Mouse (Mus musculus) ES-Bruce4 (cell line): ENCODE data around the gene Mbd6. TPM values are rescaled to one million over a fixed set of nuclear protein-coding genes. Genes with fewer than 3 reads are reported as not detected.

Experiments
- H3K27ac ChIP-seq: 2 replicates; pipeline ENCODE4 v1.5.1; 2012; ENCODE audit warnings: low read length, inconsistent platforms; ENCODE audit not compliant: insufficient read depth
- H3K27me3 ChIP-seq: 2 replicates; pipeline ENCODE4 v1.6.1; 2012; ENCODE audit warnings: mild to moderate bottlenecking, low read length, inconsistent platforms; ENCODE audit not compliant: control insufficient read depth, poor library complexity, insufficient read depth, severe bottlenecking
- H3K36me3 ChIP-seq: 2 replicates; pipeline ENCODE4 v1.6.1; 2012; ENCODE audit warnings: inconsistent platforms, mild to moderate bottlenecking, low read length, moderate library complexity; ENCODE audit not compliant: control insufficient read depth, poor library complexity, insufficient read depth, severe bottlenecking
- H3K4me1 ChIP-seq: one replicate; pipeline ENCODE4 v1.8.1; 2011; ENCODE audit warnings: low read length; ENCODE audit not compliant: control insufficient read depth, insufficient read depth
- H3K4me3 ChIP-seq: 2 replicates; pipeline ENCODE4 v1.5.1; 2011; ENCODE audit warnings: low read depth, mild to moderate bottlenecking, low read length
- H3K9ac ChIP-seq: 2 replicates; pipeline ENCODE4 v1.6.1; 2012; ENCODE audit warnings: low read depth, mild to moderate bottlenecking, inconsistent platforms; ENCODE audit not compliant: poor library complexity, severe bottlenecking
- H3K9me3 ChIP-seq: replicated peaks from 2 replicates; pipeline ENCODE4 v1.6.1; 2012; ENCODE audit warnings: mild to moderate bottlenecking, low read length, inconsistent platforms; ENCODE audit not compliant: control insufficient read depth, poor library complexity, insufficient read depth, severe bottlenecking
- CTCF ChIP-seq: IDR thresholded peaks from one replicate; pipeline ENCODE4 v1.8.1; 2011; ENCODE audit warnings: low read depth, low read length
- EP300 ChIP-seq: IDR thresholded peaks from 2 replicates; pipeline ENCODE4 v1.6.1; 2011; ENCODE audit warnings: low read depth, low read length; ENCODE audit not compliant: insufficient read depth
- POLR2A ChIP-seq: IDR thresholded peaks from one replicate; pipeline ENCODE4 v1.8.1; 2011; ENCODE audit warnings: low read length; ENCODE audit not compliant: insufficient read depth
- polyA plus RNA-seq: library from polyadenylated mRNA; stranded (reverse); fragments of >200 nt; gene quantifications from 2 replicates; pipeline ENCODE4 v1.2.4, GENCODE M21; 2011; ENCODE audit warnings: low read depth; ENCODE audit not compliant: missing spikeins, insufficient read depth, insufficient read length

Gene Mbd6
- polyA plus RNA-seq, 1 experiment = 26.2 TPM

DNA sequence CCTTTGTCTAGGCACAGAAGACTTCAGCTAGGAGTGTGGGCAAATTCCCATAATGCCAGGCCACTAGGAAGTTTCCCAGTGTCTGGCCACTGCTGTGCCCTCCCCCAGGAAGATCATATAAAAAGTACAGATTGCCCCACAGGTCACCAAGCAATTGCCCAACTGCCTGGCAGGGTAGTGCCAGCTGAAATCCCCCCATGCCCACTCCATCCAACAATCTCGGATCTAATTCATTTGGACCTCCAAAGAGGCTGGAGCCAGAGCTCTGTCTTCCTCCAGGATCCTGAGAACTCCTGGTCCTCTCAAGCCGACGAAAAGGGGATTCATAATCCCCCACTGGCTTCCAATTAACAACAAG lies 903 bp downstream of the Mbd6 start:
- H3K27me3 ChIP-seq = no peaks in the 10 kb centered on the region
- H3K9me3 ChIP-seq = no peaks in the 10 kb centered on the region
- H3K4me3 ChIP-seq = peak overlapping the region; percentile 80
- H3K27ac ChIP-seq = peak overlapping the region; percentile 23
- H3K9ac ChIP-seq = peak overlapping the region; percentile 97
- H3K4me1 ChIP-seq = peaks cover 11% of the 10 kb centered on the region
- TF ChIP-seq EP300 (no peak), CTCF (no peak), POLR2A (no peak)
- peaks cover 13% of the 10 kb centered on the region for H3K36me3 ChIP-seq

DNA sequence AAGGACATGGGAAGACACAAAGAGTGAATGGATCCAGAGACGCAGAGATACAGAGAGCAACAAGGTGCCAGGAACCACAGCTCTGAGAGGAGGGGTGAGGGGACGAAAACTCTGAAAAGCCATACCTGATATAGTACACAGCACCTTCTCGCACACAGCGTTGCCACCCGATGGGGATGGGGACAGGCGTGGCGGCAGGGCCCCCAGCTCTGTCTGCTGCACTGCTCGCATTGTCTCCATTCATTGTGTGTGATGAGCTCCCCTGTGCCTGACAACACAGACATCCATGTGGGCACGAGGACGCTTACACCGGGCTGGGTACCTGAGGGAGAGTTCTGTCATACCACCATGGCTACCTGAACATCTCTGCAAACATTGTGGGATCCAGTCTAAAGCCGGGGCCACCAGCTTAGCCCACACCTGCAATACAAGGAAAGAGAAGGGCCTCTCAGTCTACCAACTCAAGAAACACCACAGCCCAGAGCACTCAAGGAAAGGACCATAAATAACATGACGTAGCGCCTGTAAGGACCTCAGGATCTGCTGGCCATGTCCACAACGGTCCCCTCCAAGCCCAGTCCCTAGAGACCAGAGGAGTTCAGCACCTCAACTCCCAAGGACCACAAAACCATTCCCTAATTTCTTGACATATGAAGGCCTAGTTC lies 1.4 kb downstream of the Mbd6 start:
- Histone ChIP-seq H3K9me3 (no peaks in the 10 kb centered on the region), H3K36me3 (peaks cover 14% of the 10 kb centered on the region), H3K4me1 (peaks cover 11% of the 10 kb centered on the region), H3K9ac (peak overlapping the region; percentile 97), H3K27ac (no peak overlapping the region), H3K27me3 (no peaks in the 10 kb centered on the region), H3K4me3 (peak overlapping the region; percentile 80)
- TF ChIP-seq POLR2A = no peak
- TF ChIP-seq CTCF = no peak
- TF ChIP-seq EP300 = no peak

DNA sequence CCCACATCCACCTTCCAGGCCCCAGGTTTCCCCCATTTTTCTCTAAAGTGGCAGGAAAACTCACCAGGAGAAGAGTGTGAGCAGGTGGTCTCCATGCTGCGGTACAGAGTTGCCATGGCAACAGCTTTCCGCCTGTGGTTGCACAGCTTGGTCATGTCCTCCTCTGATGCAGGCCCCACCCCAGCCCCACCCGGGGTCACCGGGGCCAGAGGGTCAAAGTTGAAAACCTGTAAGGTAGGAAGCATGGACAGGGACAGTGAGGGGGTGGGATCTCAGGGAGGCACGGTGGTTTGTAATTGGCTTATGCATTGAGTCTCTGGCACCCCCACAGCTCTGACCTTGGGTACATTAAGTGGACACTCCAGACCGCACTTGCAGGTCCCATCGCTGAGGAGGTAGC lies 2.1 kb downstream of the Mbd6 start:
- Histone ChIP-seq H3K36me3 (peaks cover 17% of the 10 kb centered on the region), H3K27ac (peak overlapping the region; percentile 10; the same call in 1 of the 2 replicates), H3K9ac (no peak overlapping the region), H3K4me3 (no peak overlapping the region), H3K4me1 (peaks cover 11% of the 10 kb centered on the region), H3K27me3 (no peaks in the 10 kb centered on the region), H3K9me3 (no peaks in the 10 kb centered on the region)
- TF ChIP-seq CTCF (no peak), EP300 (no peak), POLR2A (no peak)

DNA sequence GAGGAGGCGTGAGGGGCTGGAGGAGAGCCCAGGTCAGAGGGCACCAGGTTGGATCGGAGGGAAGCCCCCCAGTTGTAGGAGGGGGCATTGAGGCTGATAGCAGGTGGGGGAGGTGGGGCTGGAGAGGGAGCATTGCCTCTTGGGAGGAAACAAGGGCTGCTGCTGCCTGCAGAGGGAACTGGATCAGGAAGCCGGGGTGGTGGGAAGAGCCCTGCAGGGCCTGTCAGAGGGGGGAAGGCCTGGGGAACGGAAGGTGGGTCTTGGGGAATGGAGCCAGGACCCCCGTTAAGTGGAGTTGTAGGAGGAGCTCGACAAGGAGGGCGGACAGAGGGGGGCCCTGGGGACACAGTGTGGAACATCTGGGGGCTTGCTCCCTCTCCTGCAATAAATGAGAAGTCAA lies 2.6 kb downstream of the Mbd6 start:
- peaks cover 22% of the 10 kb centered on the region for H3K36me3 ChIP-seq
- peak overlapping the region; percentile 10; the same call in 1 of the 2 replicates for H3K27ac ChIP-seq
- no peaks in the 10 kb centered on the region for H3K9me3 ChIP-seq
- H3K4me3 ChIP-seq = no peak overlapping the region
- H3K9ac ChIP-seq = no peak overlapping the region
- no peaks in the 10 kb centered on the region for H3K27me3 ChIP-seq
- TF ChIP-seq EP300 (no peak), CTCF (no peak), POLR2A (no peak)
- H3K4me1 ChIP-seq = peaks cover 11% of the 10 kb centered on the region

DNA sequence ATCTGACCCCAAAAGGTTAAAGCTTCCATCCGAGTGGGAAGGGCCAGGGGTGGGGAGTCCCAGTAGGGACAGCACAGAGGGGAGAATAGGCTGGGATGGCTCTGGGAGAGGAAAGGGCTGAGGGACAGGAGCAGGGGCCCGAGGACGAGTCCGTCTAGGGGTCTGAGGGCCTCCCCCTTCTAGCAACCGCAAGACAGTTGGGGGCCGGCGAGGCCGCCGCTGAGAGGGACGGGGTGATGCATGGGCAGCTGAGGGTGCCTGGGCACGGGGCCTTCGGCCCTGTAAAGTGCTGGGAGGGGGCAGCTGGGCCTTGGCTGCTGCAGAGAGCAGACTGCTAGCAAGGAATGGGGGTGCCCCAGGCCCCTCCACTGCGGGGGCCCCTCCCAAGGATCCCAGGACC lies 3.2 kb downstream of the Mbd6 start:
- TF ChIP-seq CTCF (no peak), EP300 (no peak), POLR2A (no peak)
- H3K4me1 ChIP-seq = peaks cover 11% of the 10 kb centered on the region
- H3K27ac ChIP-seq = no peak overlapping the region
- H3K4me3 ChIP-seq = no peak overlapping the region
- no peaks in the 10 kb centered on the region for H3K27me3 ChIP-seq
- H3K9me3 ChIP-seq = no peaks in the 10 kb centered on the region
- no peak overlapping the region for H3K9ac ChIP-seq
- H3K36me3 ChIP-seq = peaks cover 26% of the 10 kb centered on the region

DNA sequence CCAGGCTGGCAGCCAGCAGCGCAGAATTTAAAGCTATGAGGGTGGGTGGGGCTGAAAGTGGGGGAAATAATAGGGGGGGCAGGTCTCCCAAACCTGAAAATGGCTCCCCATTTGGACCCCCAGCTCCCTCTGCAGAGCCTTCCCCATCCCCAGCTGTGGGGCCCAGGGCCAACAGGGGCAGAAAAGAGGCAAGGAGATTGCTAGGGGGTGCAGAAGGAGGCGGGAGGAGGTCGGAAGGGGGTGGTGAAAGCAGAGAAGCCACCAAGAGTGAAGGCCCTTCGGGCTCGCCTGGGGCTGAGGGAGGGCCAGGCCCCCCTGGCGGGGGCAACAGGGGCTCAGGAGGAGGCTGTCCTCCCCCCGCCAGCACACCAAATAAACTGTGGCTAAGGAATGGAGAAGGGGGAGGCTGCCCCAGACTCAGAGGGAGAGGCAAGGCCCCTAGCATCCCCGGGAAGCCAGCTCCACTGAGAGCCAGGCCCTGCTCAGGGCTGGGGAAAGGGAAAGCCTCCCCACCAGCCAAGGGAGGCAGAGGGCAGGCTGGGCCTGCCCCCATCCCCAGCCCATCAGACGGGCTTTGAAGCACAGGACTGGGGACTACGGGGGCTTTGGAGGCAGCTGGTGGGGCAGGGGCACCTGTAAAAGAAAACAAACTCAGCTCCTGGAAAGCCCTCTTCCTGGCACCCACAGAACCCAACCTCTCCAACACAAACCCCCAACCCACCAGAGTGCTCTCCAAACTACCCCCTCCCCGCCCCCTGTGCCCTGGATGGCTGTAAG lies 3.9 kb downstream of the Mbd6 start:
- H3K27ac ChIP-seq = no peak overlapping the region
- no peak overlapping the region for H3K4me3 ChIP-seq

More for the DNA sequence above, 3.9 kb downstream of the Mbd6 start:
- H3K27me3 ChIP-seq = no peaks in the 10 kb centered on the region
- H3K36me3 ChIP-seq = peaks cover 28% of the 10 kb centered on the region
- TF ChIP-seq CTCF = no peak
- no peak for TF ChIP-seq EP300
- TF ChIP-seq POLR2A = no peak
- no peak overlapping the region for H3K9ac ChIP-seq
- no peaks in the 10 kb centered on the region for H3K9me3 ChIP-seq
- peaks cover 11% of the 10 kb centered on the region for H3K4me1 ChIP-seq
